Mouse (Mus musculus): ENCODE results near the gene Tpcn2. TPM values are rescaled to one million over a fixed set of nuclear protein-coding genes. Genes with fewer than 3 reads are reported as not detected.

Gene Tpcn2
- polyA plus RNA-seq, 2 experiments = 0.39 to 3.3 TPM

DNA sequence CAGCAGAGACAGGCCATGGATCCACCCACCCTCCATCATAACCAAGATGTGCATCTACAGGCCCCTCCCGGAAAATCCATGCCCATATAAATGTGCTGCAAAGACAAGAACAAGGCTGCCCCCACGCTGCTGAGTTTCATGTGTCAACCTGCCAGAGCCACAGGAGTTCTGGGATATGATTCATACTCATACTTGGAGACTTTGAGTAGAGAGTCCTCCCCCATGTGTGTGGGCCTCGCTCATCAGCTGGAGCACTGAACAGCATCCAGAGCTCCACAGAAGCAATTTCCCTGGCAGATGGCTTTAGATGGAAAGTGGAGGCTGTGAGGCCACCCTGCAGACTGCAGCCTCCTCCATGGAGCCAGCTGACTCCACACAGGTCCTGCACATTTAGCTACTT lies 86.8 kb downstream of the Tpcn2 start:
- no peak for ATAC-seq (ENCODE audit: insufficient read depth)
- DNase-seq (ENCODE audit: low read depth in 3 of 3, low spot score in 3 of 3) = no peak

DNA sequence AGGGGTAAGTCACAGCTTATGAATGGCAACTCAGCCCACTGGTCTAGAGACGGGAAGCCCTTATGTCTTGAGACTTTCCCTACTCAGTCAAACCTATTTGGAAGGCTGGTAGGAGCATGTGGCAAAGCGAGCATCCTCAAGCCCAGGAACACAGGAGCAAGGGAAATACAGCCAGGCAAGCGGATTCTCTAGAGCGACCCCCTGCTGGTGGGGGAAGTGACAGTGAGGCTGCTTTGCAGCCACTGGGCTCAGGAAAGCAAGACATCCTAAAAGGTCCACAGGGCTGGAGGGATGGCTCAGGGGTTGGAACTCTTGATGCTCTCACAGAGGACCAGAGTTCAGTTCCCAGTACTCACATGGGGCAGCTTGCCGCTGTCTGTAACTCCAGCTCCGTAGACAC lies 87.5 kb downstream of the Tpcn2 start:
- 65% methylated on average over 6 of the region's 6 CpGs for WGBS (ENCODE audit: insufficient replicate concordance)
- H3K9me3 ChIP-seq (ENCODE audit: control insufficient read depth, low read length) = no peaks in the 10 kb centered on the region
- 0 out of 4 replicates have a peak, but pooled peaks cover 0 to 2% of the 10 kb centered on the region in 2 experiments for H3K4me1 ChIP-seq (replicated peaks; ENCODE audit: control insufficient read depth in 2 of 2, insufficient read depth in 2 of 2, low read length in 1 of 2)
- H3K9ac ChIP-seq (replicated peaks) = no peak overlapping the region
- DNase-seq (ENCODE audit: low read depth in 3 of 3, low spot score in 3 of 3) (no peak), ATAC-seq (ENCODE audit: insufficient read depth) (no peak)
- H3K4me3 ChIP-seq (ENCODE audit: insufficient read depth in 1 of 2, low read depth in 2 of 2, low read length in 2 of 2) = no peak overlapping the region
- H3K27me3 ChIP-seq (ENCODE audit: control insufficient read depth, insufficient read depth, low read length) = no peaks in the 10 kb centered on the region
- no peak for TF ChIP-seq EP300 (IDR thresholded peaks at IDR 0.05; ENCODE audit: low read depth)
- TF ChIP-seq CTCF (IDR thresholded peaks at IDR 0.05; ENCODE audit: low read depth) = no peak
- H3K36me3 ChIP-seq (replicated peaks; ENCODE audit: control insufficient read depth, insufficient read depth, low read depth) = no peaks in the 10 kb centered on the region
- no peak overlapping the region for H3K4me2 ChIP-seq (ENCODE audit: low read depth)
- no peak overlapping the region for H3K27ac ChIP-seq

More for the DNA sequence above, 86.8 kb downstream of the Tpcn2 start:
- Histone ChIP-seq H3K4me2 (ENCODE audit: low read depth) (no peak overlapping the region), H3K36me3 (replicated peaks; ENCODE audit: control insufficient read depth, insufficient read depth, low read depth) (no peaks in the 10 kb centered on the region), H3K27ac (no peak overlapping the region), H3K9me3 (ENCODE audit: control insufficient read depth, low read length) (no peaks in the 10 kb centered on the region), H3K4me3 (ENCODE audit: insufficient read depth in 1 of 2, low read depth in 2 of 2, low read length in 2 of 2) (no peak overlapping the region), H3K27me3 (ENCODE audit: control insufficient read depth, insufficient read depth, low read length) (no peaks in the 10 kb centered on the region), H3K4me1 (replicated peaks; ENCODE audit: control insufficient read depth in 2 of 2, insufficient read depth in 2 of 2, low read length in 1 of 2) (0 out of 4 replicates have a peak, but pooled peaks cover 0 to 2% of the 10 kb centered on the region in 2 experiments), H3K9ac (replicated peaks) (no peak overlapping the region)
- WGBS (ENCODE audit: insufficient replicate concordance) = 54% methylated on average over 3 of the region's 3 CpGs
- TF ChIP-seq CTCF (IDR thresholded peaks at IDR 0.05; ENCODE audit: low read depth) = no peak
- no peak for TF ChIP-seq EP300 (IDR thresholded peaks at IDR 0.05; ENCODE audit: low read depth)

DNA sequence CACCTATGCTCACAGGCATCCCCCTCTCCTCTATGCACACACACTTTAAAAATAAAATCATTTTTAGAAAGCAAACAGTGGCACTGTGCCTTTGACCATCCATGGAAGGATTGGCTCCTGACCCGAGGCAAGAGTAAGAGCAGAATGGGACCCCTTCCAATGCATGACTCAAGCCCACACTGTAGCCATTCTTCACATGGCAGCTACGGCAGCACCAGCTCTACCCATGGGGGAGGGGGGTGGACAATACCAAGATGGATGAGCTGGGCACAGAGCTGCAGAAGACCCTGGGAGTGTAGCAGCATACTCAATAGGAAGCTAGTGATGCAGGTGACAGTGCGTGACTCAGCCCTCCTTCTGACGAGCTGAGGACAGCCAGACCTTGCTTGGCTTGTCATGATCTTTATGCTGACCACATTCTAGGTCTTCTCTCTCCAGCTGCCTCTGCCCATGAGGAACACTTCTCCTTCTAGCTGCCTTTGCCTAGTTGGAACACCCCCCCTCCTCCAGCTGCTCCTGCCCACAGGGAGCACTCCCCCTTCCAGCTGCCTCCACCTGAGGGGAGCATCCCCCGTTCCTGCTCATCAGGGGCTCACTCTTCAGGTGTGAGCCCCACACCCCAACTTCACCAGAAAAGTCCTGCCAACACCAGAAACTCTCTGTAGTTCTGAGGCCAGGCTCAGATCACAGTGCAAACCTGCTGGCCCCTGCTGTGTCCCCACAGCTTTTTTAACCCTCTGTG lies 88.5 kb downstream of the Tpcn2 start:
- Histone ChIP-seq H3K4me3 (ENCODE audit: insufficient read depth in 1 of 2, low read depth in 2 of 2, low read length in 2 of 2) (no peak overlapping the region), H3K4me1 (replicated peaks; ENCODE audit: control insufficient read depth in 2 of 2, insufficient read depth in 2 of 2, low read length in 1 of 2) (0 out of 4 replicates have a peak, but pooled peaks cover 0 to 2% of the 10 kb centered on the region in 2 experiments), H3K27ac (no peak overlapping the region), H3K4me2 (ENCODE audit: low read depth) (no peak overlapping the region), H3K27me3 (ENCODE audit: control insufficient read depth, insufficient read depth, low read length) (no peaks in the 10 kb centered on the region), H3K36me3 (replicated peaks; ENCODE audit: control insufficient read depth, insufficient read depth, low read depth) (no peaks in the 10 kb centered on the region), H3K9ac (replicated peaks) (no peak overlapping the region), H3K9me3 (ENCODE audit: control insufficient read depth, low read length) (no peaks in the 10 kb centered on the region)
- ATAC-seq (ENCODE audit: insufficient read depth) = no peak
- TF ChIP-seq CTCF (IDR thresholded peaks at IDR 0.05; ENCODE audit: low read depth) (no peak), EP300 (IDR thresholded peaks at IDR 0.05; ENCODE audit: low read depth) (no peak)
- no peak for DNase-seq (ENCODE audit: low read depth in 3 of 3, low spot score in 3 of 3)
- WGBS (ENCODE audit: insufficient replicate concordance) = 37% methylated on average over 5 of the region's 5 CpGs

DNA sequence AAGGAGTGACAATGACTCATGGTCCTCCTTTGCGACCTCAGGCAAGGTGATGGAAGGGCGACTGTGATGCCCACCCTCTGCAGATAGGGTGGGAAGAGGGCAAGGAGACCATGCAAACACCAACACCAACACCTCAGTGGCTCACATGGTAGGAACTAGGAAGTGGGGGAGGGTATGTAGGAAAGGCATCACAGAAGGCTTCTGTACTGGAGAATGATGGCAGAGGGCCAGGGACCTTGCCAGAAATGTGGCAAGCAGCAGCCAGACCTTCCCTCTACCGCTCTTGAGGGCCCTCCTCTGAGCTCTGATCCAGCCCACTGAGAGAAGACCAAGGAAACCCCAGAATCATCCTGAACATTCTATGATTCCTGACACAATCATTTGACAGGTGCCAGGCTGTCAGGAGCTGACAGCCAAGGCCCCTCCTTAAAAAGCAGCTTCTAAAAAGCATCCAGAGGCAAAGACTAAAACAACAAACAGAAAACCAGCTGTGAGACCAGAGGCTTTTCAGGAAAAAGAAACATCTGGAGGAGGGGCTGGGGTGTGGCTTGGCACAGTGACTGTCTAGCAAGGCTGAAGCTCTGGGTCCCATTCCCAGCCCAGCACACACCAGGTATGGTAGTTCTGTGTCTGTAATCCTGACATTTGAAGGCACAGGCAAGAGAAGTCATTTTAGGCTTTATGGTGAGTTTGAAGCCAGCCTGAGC lies 89.2 kb downstream of the Tpcn2 start:
- ATAC-seq (ENCODE audit: insufficient read depth) (no peak), DNase-seq (ENCODE audit: low read depth in 3 of 3, low spot score in 3 of 3) (no peak)
- Histone ChIP-seq H3K27ac (no peak overlapping the region), H3K36me3 (replicated peaks; ENCODE audit: control insufficient read depth, insufficient read depth, low read depth) (no peaks in the 10 kb centered on the region), H3K4me2 (ENCODE audit: low read depth) (no peak overlapping the region), H3K9me3 (ENCODE audit: control insufficient read depth, low read length) (no peaks in the 10 kb centered on the region), H3K4me1 (replicated peaks; ENCODE audit: control insufficient read depth in 2 of 2, insufficient read depth in 2 of 2, low read length in 1 of 2) (0 out of 4 replicates have a peak, but pooled peaks cover 0 to 2% of the 10 kb centered on the region in 2 experiments), H3K9ac (replicated peaks) (no peak overlapping the region), H3K4me3 (ENCODE audit: insufficient read depth in 1 of 2, low read depth in 2 of 2, low read length in 2 of 2) (no peak overlapping the region), H3K27me3 (ENCODE audit: control insufficient read depth, insufficient read depth, low read length) (no peaks in the 10 kb centered on the region)
- TF ChIP-seq EP300 (IDR thresholded peaks at IDR 0.05; ENCODE audit: low read depth) = no peak
- no peak for TF ChIP-seq CTCF (IDR thresholded peaks at IDR 0.05; ENCODE audit: low read depth)
- 22% methylated on average over 3 of the region's 3 CpGs for WGBS (ENCODE audit: insufficient replicate concordance)

DNA sequence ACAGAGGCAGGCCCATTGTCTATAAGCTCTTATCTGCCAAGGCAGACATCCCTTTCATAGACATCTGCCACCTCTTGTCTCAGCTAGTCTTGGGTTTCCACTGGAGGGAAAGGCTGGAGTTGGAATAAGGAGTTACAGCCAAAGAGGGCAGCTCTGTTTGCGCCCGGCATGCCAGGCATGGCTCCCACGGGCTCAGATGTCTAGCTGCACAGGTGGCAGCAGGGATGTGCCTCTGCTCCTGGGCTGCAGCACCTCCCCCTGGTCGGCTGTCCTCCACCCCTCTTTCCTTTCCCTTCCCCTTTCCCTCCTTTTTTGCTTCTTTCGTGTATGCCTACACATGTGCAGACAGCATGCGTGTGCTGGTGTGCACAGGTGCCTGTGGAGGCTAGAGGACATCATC lies 91.0 kb downstream of the Tpcn2 start:
- Histone ChIP-seq H3K27me3 (ENCODE audit: control insufficient read depth, insufficient read depth, low read length) (no peaks in the 10 kb centered on the region), H3K36me3 (replicated peaks; ENCODE audit: control insufficient read depth, insufficient read depth, low read depth) (no peaks in the 10 kb centered on the region), H3K4me2 (ENCODE audit: low read depth) (no peak overlapping the region), H3K4me1 (replicated peaks; ENCODE audit: control insufficient read depth in 2 of 2, insufficient read depth in 2 of 2, low read length in 1 of 2) (0 out of 4 replicates have a peak, but pooled peaks cover 0 to 2% of the 10 kb centered on the region in 2 experiments), H3K27ac (no peak overlapping the region), H3K9me3 (ENCODE audit: control insufficient read depth, low read length) (no peaks in the 10 kb centered on the region), H3K4me3 (ENCODE audit: insufficient read depth in 1 of 2, low read depth in 2 of 2, low read length in 2 of 2) (no peak overlapping the region), H3K9ac (replicated peaks) (no peak overlapping the region)
- WGBS (ENCODE audit: insufficient replicate concordance) = 54% methylated on average over 6 of the region's 6 CpGs
- TF ChIP-seq EP300 (IDR thresholded peaks at IDR 0.05; ENCODE audit: low read depth) = no peak
- TF ChIP-seq CTCF (IDR thresholded peaks at IDR 0.05; ENCODE audit: low read depth) = no peak
- ATAC-seq (ENCODE audit: insufficient read depth) = no peak
- no peak for DNase-seq (ENCODE audit: low read depth in 3 of 3, low spot score in 3 of 3)
